ENCODE assay signal across 23 mouse cellular contexts in the genomic region with DNA sequence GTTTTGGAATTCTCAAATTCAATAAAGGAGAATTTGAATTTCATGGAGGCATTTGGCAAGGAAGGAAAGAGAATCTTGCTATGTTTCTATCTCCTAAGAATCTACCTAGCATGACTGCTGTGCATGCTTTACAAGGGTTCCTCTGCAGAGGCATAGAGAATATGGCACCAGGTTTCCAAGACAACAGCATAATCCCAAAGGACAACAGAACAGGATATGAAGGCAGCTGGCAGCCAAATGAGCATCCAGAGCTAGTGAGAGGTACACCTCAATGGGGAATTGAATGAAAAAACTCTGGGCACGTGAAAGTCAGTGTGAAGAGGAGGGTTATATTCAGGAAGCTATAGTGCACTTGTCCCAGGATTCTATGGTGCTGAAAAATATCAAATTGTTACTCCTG.
A peak's percentile ranks its signal among the peaks of the same experiment; 100 is the strongest.
DNase-seq lines count a peak whose midpoint lies in the region; ATAC-seq and TF ChIP-seq lines count a peak whose summit lies in the region.
"Had no signal": no experiment of that assay in that cellular context is flagged by ENCODE, and none has a peak within 500 bp of the region (broad histone marks: within the 10 kb centered on the region; RNA-seq: fewer than 3 reads in every experiment).

No protein-coding gene starts in this region.

- no peak for TF ChIP-seq CTCF in left cerebral cortex, adult 2 months (IDR thresholded peaks at IDR 0.05)

- H3K36me3 ChIP-seq in embryonic facial prominence, embryonic 14.5 days (ENCODE audit: control insufficient read depth, insufficient read depth, low read length): no peaks in the 10 kb centered on the region
- H3K36me3 ChIP-seq in embryonic facial prominence, embryonic 10.5 days (replicated peaks): no peaks in the 10 kb centered on the region
- H3K36me3 ChIP-seq: embryonic facial prominence, embryonic 13.5 days; G1E; heart, embryonic 12.5 days; neural tube, embryonic 15.5 days had no signal

- intact Hi-C loops in left cerebral cortex, adult 2 months (cut with DNase I): loop anchor here (1.0 to 5.0 kb wide), 3 partner anchors 42 to 192 kb away; no protein-coding TSS in a partner anchor
- intact Hi-C loops in left cerebral cortex, postnatal 4 days (cut with DNase I): no loop called here
- intact Hi-C loops in heart, postnatal 10 days (cut with DNase I): no loop called here

- 27% methylated on average over 1 of the region's 1 CpGs for WGBS in embryonic facial prominence, embryonic 14.5 days
- WGBS in embryonic facial prominence, embryonic 10.5 days: 56% methylated on average over 1 of the region's 1 CpGs

- H3K4me1 ChIP-seq in embryonic facial prominence, embryonic 14.5 days (ENCODE audit: control insufficient read depth, insufficient read depth, low read length): no peaks in the 10 kb centered on the region
- no peaks in the 10 kb centered on the region for H3K4me1 ChIP-seq in embryonic facial prominence, embryonic 10.5 days
- H3K4me1 ChIP-seq: embryonic facial prominence, embryonic 13.5 days; heart, embryonic 12.5 days; neural tube, embryonic 15.5 days had no signal

- DNase-seq in embryonic facial prominence, embryonic 14.5 days (ENCODE audit: low spot score): peak; percentile 53
- DNase-seq in embryonic facial prominence, embryonic 10.5 days (ENCODE audit: low spot score): no peak
- no peak for DNase-seq in left cerebral cortex, adult 2 months (ENCODE audit: extremely low spot score in 1 of 2, low spot score in 2 of 2)
- DNase-seq in left cerebral cortex, postnatal 4 days: no peak
- peak; percentile 9 for DNase-seq in right cerebral cortex, postnatal 25 days
- no peak for DNase-seq in right cerebral cortex, postnatal 36 days (ENCODE audit: low spot score in 2 of 2)
- no peak for DNase-seq in heart, postnatal 10 days
- DNase-seq: adrenal gland, postnatal 14 days; cerebellum, adult 11-12 months; cerebellum, postnatal 36 days; gastrocnemius, postnatal 10 days; heart, adult 11 months; kidney, adult 9 months; kidney, postnatal 25 days; liver, postnatal 0 days; lung, postnatal 10 days; spleen, adult 18-20 months; thymus, postnatal 25 days had no signal

- H3K9ac ChIP-seq in embryonic facial prominence, embryonic 14.5 days (ENCODE audit: low read depth, low read length): no peak overlapping the region
- H3K9ac ChIP-seq: embryonic facial prominence, embryonic 13.5 days; heart, embryonic 12.5 days; liver, postnatal 0 days; neural tube, embryonic 15.5 days had no signal

- H3K4me3 ChIP-seq in embryonic facial prominence, embryonic 14.5 days (ENCODE audit: low read depth, low read length): no peak overlapping the region
- no peak overlapping the region for H3K4me3 ChIP-seq in embryonic facial prominence, embryonic 10.5 days
- H3K4me3 ChIP-seq in left cerebral cortex, adult 2 months: no peak overlapping the region
- H3K4me3 ChIP-seq: embryonic facial prominence, embryonic 13.5 days; heart, embryonic 12.5 days; neural tube, embryonic 15.5 days had no signal

- peak; percentile 82; the same call in 1 of the 2 replicates for ATAC-seq in embryonic facial prominence, embryonic 14.5 days (ENCODE audit: low read depth)
- ATAC-seq: inflammation-experienced regulatory T-cells, adult 6 months; liver, postnatal 0 days had no signal

- no peaks in the 10 kb centered on the region for H3K27me3 ChIP-seq in embryonic facial prominence, embryonic 14.5 days (replicated peaks; ENCODE audit: control insufficient read depth, insufficient read depth, low read length)
- no peaks in the 10 kb centered on the region for H3K27me3 ChIP-seq in embryonic facial prominence, embryonic 10.5 days (replicated peaks; ENCODE audit: low read depth, poor library complexity, severe bottlenecking)
- H3K27me3 ChIP-seq: embryonic facial prominence, embryonic 13.5 days; heart, embryonic 12.5 days; neural tube, embryonic 15.5 days had no signal

- H3K27ac ChIP-seq in embryonic facial prominence, embryonic 14.5 days (replicated peaks; ENCODE audit: low read depth, low read length): no peak overlapping the region
- no peak overlapping the region for H3K27ac ChIP-seq in embryonic facial prominence, embryonic 10.5 days (replicated peaks)
- 0 out of 2 replicates have a peak overlapping the region, but pooled peaks have one; percentile 24 for H3K27ac ChIP-seq in left cerebral cortex, adult 2 months
- H3K27ac ChIP-seq: embryonic facial prominence, embryonic 13.5 days; neural tube, embryonic 15.5 days had no signal

- H3K4me2 ChIP-seq in embryonic facial prominence, embryonic 14.5 days (ENCODE audit: low read depth, low read length): no peak overlapping the region
- H3K4me2 ChIP-seq: embryonic facial prominence, embryonic 13.5 days; heart, embryonic 12.5 days; neural tube, embryonic 15.5 days had no signal

- no peaks in the 10 kb centered on the region for H3K9me3 ChIP-seq in embryonic facial prominence, embryonic 14.5 days (ENCODE audit: control insufficient read depth, low read length)
- H3K9me3 ChIP-seq in embryonic facial prominence, embryonic 10.5 days: no peaks in the 10 kb centered on the region
- H3K9me3 ChIP-seq: embryonic facial prominence, embryonic 13.5 days; G1E; heart, embryonic 12.5 days; neural tube, embryonic 15.5 days had no signal

Comparison
In these comparisons a context has a peak if more than half of its experiments do, and no peak if none do; other contexts are left out.
1. DNase-seq: peak in embryonic facial prominence, embryonic 14.5 days (single experiment) and right cerebral cortex, postnatal 25 days (single experiment); none in embryonic facial prominence, embryonic 10.5 days (single experiment), left cerebral cortex, adult 2 months (0 of 2), left cerebral cortex, postnatal 4 days (single experiment), right cerebral cortex, postnatal 36 days (0 of 2) and heart, postnatal 10 days (0 of 2).